Mouse (Mus musculus): ENCODE measurements at regions not wholly inside any gene's neighbourhood (a gene's known extent, or its start where the extent isn't known, plus 50 kb on each side); places are given as distances from the start of the nearest gene placed in this dataset.

DNA sequence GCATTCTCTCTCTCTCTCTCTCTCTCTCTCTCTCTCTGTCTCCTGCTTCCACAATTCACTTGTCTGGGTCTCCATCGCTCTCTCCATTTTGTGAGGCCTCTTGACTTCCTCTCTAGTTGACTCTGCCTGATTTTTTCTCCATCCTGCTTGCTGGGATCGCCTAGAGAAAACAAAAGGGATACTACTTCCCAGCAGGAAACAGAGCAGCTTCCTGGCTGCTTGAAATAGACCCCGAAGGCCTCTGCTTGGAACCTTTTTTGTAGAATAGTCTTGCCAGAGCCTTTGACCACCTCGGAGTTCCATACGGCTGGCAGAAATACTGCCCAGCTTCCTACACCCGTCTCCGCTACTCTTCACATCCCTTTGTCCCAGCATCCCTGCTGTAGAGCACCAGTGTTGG lies 210.7 kb downstream of the Zfp36l1 start:
- TF ChIP-seq CTCF (IDR thresholded peaks at IDR 0.05; ENCODE audit: extremely low read depth, insufficient read length, insufficient replicate concordance, low read depth, low read length) (no peak), POLR2A (IDR thresholded peaks at IDR 0.05; ENCODE audit: low read depth, low read length) (no peak)

Measured in small intestine, adult 2 months (tissue).